Mouse (Mus musculus): Measurements from ENCODE around the gene Ina.

Ina gene

DNA sequence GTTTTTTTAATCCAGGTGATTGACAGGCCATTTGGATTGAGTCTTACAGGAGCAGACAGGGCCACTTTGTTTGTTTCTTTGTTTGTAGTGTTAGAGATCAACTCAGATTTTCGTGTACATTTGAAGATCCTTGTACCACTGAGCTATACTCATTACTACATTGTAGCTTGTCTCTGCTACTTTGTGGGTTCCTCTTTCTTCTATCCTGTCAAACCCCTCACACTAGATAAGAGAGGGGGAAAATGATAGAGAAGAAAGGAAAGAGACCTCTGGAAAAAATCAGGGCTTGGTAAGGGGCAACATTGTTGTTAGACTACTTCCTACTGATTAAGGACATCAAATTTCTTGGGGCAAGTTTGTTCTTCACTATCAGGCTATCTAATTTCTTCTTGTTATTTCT, 43.2 kb downstream of the Ina start:
- DNase-seq (ENCODE audit: low read depth): no peak

DNA sequence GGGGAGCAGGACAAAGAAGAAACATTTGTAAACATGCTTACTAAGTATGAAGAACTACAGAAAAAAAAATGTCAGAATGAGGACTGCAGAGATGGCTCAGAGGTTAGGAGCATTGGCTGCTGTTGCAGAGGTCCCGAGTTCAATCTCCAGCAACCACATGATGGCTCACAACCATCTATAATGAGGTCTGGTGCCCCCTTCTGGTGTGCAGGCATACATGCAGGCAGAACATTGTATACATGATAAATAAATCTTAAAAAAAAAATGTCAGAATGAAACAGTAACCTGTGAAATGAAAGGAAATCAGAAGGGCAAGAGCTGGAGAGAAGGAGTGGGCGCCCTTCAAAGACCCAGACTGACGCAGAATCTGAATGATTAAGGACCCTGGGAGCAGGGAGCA, 51.4 kb downstream of the Ina start:
- no peak for DNase-seq (ENCODE audit: low read depth)

DNA sequence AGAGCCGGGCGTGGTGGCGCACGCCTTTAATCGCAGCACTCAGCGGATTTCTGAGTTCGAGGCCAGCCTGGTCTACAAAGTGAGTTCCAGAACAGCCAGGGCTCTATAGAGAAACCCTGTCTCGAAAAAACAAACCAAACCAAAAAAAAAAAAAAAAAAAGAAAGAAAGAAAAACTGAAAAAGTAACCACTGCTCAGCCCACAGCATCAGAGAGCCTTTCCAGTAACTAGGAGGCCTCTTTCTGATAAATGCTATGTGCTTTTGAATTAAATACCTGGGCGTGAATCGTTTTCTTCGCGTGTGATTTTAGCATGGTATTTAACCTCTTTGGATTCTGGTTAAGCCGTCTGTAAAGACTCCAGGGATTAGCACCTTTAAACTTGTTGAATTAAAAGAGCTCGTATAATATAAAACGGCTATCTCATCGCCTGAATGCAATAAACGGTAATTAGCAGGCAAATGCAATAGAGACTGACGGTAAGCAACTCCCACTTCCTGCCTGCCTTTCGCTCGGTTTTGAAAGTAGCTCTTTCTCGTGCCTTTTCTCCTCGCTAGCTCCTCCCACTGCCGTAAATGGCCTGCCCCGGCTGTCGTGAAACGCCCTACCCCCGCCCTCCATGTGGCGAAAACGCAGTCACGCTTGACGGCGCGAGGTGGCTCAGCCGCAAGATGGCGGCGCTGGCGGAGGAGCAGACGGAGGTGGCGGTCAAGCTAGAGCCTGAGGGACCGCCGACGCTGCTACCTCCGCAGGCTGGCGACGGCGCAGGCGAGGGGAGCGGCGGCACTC, 52.8 kb downstream of the Ina start, which contains the start of gene Taf5:
Gene Taf5 (plus strand): TSS at position 651 of the 787 bp plus-strand sequence.
- DNase-seq (ENCODE audit: low read depth): peak; percentile 99

DNA sequence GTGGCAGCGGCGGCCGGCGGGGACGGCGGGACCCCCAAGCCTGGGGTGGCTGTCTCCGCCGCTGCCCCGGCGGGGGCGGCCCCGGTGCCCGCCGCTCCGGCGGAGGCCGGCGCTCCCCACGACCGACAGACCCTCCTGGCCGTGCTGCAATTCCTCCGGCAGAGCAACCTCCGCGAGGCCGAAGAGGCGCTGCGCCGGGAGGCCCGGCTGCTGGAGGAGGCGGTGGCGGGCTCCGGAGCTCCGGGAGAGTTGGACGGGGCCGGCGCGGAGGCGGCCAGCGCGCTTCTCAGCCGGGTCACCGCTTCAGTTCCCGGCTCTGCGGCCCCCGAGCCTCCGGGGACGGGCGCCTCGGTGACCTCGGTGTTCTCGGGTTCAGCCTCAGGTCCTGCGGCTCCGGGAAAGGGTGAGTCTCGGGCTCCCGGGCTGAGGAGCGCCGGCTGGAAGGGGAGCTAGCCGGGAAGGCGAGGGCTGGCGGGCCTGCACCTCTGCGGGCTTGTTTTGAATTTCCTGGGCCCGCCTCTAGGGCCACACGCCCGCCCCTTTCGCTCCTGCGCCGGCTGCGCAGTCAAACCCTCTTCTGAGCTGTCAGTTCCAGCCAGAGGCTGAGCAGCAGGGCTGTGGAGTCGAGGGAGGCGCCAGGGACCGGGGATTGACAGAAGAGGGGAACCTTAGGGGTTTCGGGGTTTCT, 53.6 kb downstream of the Ina start:
- DNase-seq (ENCODE audit: low read depth): peak; percentile 91

All from induced T-regulatory cell, adult 2 months (primary cell).